Mouse (Mus musculus): ENCODE measurements at regions not wholly inside any gene's neighbourhood (a gene's known extent, or its start where the extent isn't known, plus 50 kb on each side); places are given as distances from the start of the nearest gene placed in this dataset.

DNA sequence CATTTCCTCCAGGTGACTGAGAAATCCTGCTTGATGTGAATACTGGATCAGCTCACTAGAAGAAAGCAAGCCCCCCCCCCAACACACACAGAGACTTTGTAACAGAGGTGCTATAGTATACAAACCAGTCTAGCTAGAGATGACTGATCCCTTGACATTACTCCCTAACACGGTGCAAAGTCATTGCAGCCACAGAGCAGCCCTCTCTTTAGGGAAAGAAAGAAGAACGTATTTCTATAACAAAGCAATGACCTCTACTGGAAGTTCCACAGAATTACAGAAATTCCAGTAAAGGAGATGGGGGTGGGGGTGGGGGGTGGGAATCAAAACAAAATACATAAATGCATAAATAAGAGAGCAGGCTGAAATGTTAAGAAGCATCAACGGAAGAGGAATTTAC is 655.6 kb downstream of the Ipo11 start:
- ATAC-seq (ENCODE audit: insufficient read depth) (no peak), DNase-seq (ENCODE audit: low read depth in 3 of 3, low spot score in 3 of 3) (no peak)
- WGBS (ENCODE audit: insufficient replicate concordance) = 35% methylated on average over 3 of the region's 3 CpGs
- H3K4me2 ChIP-seq (ENCODE audit: low read depth) = no peak overlapping the region
- H3K36me3 ChIP-seq (replicated peaks; ENCODE audit: control insufficient read depth, insufficient read depth, low read depth) = no peaks in the 10 kb centered on the region
- no peaks in the 10 kb centered on the region for H3K4me1 ChIP-seq (replicated peaks; ENCODE audit: control insufficient read depth in 2 of 2, insufficient read depth in 2 of 2, low read length in 1 of 2)
- no peaks in the 10 kb centered on the region for H3K27me3 ChIP-seq (ENCODE audit: control insufficient read depth, insufficient read depth, low read length)
- no peak overlapping the region for H3K4me3 ChIP-seq (ENCODE audit: insufficient read depth in 1 of 2, low read depth in 2 of 2, low read length in 2 of 2)
- no peak overlapping the region for H3K9ac ChIP-seq (replicated peaks)
- TF ChIP-seq EP300 (IDR thresholded peaks at IDR 0.05; ENCODE audit: low read depth) = no peak
- TF ChIP-seq CTCF (IDR thresholded peaks at IDR 0.05; ENCODE audit: low read depth) = no peak
- H3K9me3 ChIP-seq (ENCODE audit: control insufficient read depth, low read length) = no peaks in the 10 kb centered on the region
- H3K27ac ChIP-seq = no peak overlapping the region

DNA sequence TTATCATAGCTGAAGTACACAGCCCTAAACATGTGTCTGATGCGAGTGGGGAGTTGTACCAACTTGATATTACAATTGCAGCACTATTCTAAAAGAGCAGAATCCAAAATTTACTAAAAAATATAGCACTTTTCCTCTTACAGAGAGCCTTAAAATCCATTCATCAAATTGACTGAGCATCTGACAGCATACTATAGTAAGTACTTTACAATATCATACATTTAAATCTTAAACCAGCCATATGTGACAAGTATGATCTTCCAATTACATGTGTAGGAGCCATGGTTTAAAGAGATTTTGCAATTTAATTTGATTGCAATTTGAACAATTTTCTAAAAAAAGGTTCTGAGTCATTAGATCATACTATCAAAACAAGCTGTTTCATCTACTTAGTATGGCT is 676.9 kb downstream of the Ipo11 start:
- no peaks in the 10 kb centered on the region for H3K4me1 ChIP-seq (replicated peaks; ENCODE audit: control insufficient read depth in 2 of 2, insufficient read depth in 2 of 2, low read length in 1 of 2)
- no peak overlapping the region for H3K4me2 ChIP-seq (ENCODE audit: low read depth)
- ATAC-seq (ENCODE audit: insufficient read depth) = no peak
- H3K36me3 ChIP-seq (replicated peaks; ENCODE audit: control insufficient read depth, insufficient read depth, low read depth) = no peaks in the 10 kb centered on the region
- H3K27me3 ChIP-seq (ENCODE audit: control insufficient read depth, insufficient read depth, low read length) = no peaks in the 10 kb centered on the region
- DNase-seq (ENCODE audit: low read depth in 3 of 3, low spot score in 3 of 3) = no peak
- no peak overlapping the region for H3K9ac ChIP-seq (replicated peaks)
- no peak overlapping the region for H3K27ac ChIP-seq
- no peaks in the 10 kb centered on the region for H3K9me3 ChIP-seq (ENCODE audit: control insufficient read depth, low read length)
- TF ChIP-seq EP300 (IDR thresholded peaks at IDR 0.05; ENCODE audit: low read depth) (no peak), CTCF (IDR thresholded peaks at IDR 0.05; ENCODE audit: low read depth) (no peak)
- H3K4me3 ChIP-seq (ENCODE audit: insufficient read depth in 1 of 2, low read depth in 2 of 2, low read length in 2 of 2) = no peak overlapping the region
- 15% methylated on average over 1 of the region's 1 CpGs for WGBS (ENCODE audit: insufficient replicate concordance)

All from liver, embryonic 14.5 days (tissue).